Mouse (Mus musculus) lung, embryonic 15.5 days (tissue): Measurements from ENCODE around the gene Arhgap15. TPM values are rescaled to one million over a fixed set of nuclear protein-coding genes. Genes with fewer than 3 reads are reported as not detected.

ENCODE experiments used
- ATAC-seq: fragments of 200-750 bp; cut with Nextera tagmentation; 2 replicates; pipeline ENCODE4 v1.8.0; 2017; ENCODE audit warnings: moderate number of reproducible peaks, borderline replicate concordance; ENCODE audit not compliant: low FRiP score, low TSS enrichment; ENCODE audit errors: extremely low read depth
- H3K27ac ChIP-seq: fragments of 300-500 bp; sonication (generic); 2 replicates; pipeline ENCODE4 v1.5.1; 2015; ENCODE audit warnings: moderate library complexity, mild to moderate bottlenecking, inconsistent platforms
- H3K27me3 ChIP-seq: fragments of 300-500 bp; sonication (generic); 2 replicates; pipeline ENCODE4 v1.6.1; 2015; ENCODE audit warnings: inconsistent platforms
- H3K36me3 ChIP-seq: fragments of 300-500 bp; sonication (generic); 2 replicates; pipeline ENCODE4 v1.6.1; 2015; ENCODE audit warnings: inconsistent platforms
- H3K4me1 ChIP-seq: fragments of 300-500 bp; sonication (generic); 2 replicates; pipeline ENCODE4 v1.6.1; 2015; ENCODE audit warnings: inconsistent platforms
- H3K4me2 ChIP-seq: fragments of 300-500 bp; sonication (generic); 2 replicates; pipeline ENCODE4 v1.6.1; 2015; ENCODE audit warnings: inconsistent platforms, mild to moderate bottlenecking, moderate library complexity
- H3K4me3 ChIP-seq: fragments of 300-500 bp; sonication (generic); 2 replicates; pipeline ENCODE4 v1.5.1; 2015; ENCODE audit warnings: mild to moderate bottlenecking, inconsistent platforms
- H3K9ac ChIP-seq: fragments of 300-500 bp; sonication (generic); 2 replicates; pipeline ENCODE4 v1.6.1; 2015; ENCODE audit warnings: inconsistent platforms
- H3K9me3 ChIP-seq: fragments of 300-500 bp; sonication (generic); 2 replicates; pipeline ENCODE4 v1.6.1; 2016; ENCODE audit warnings: inconsistent platforms
- WGBS: fragments of 180-500 bp; shearing (Covaris S2); methylation state at CpG from one replicate; pipeline ENCODE4 v1.1.7; 2015; 5-methylcytosine and 5-hydroxymethylcytosine counted together
- polyA plus RNA-seq: library from polyadenylated mRNA; unstranded; fragments of >200 nt; fragmentation: Nextera tagmentation; extraction: Ambion mirVana; gene quantifications from 2 replicates; pipeline ENCODE4 v1.2.1, GENCODE M21; 2015

Arhgap15 gene
- polyA plus RNA-seq, 1 experiment from 2014 or later: 2.4 TPM

DNA sequence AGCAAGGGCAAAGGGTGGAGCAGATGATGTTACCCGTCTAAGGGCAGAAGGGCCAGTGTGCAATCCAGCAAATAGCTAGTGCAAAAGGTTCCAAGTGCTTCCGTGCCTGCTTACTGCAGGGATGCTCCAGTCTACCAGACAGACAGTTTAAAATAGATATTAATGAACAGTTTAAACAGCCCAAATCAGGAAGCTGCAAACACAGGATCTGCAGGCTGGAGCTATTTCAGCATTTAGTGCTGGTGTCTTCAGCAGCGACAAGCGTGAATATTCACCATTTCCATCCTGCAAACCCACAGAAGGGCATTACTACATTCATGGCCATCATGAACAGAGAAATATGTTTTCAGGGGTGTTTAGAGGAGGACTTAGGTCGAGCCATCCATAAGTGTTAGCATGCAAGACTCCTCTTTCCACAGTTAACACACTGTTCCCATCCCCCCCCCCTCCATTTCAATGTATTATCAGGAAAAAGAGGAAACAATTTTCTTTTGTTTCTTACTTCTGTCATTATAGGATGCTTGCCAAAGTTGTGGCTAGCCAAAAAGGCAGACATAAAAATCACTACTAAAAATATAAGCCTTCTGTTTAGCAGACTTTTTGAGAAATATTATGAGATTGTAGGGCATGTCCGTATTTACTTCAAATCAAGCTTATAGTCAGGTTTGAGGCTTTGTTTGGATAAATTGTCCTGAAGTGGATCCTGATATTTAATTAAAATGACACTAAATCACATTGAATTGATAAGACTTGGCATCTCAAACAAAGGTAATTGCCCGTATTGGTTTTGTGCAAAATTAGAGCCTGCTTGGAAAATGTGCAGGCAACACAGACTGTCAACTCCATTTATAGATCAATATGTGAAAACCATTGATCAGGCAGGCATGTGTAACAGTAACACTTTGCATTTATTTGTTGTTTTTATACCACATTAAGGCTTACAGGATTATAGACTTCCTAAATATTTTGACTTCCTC is 35.4 kb downstream of the Arhgap15 start:
- no peaks in the 10 kb centered on the region; the same call in none of the 2 replicates for H3K4me1 ChIP-seq
- 49% methylated on average over 7 of the region's 7 CpGs for whole genome bisulfite sequencing
- no peaks in the 10 kb centered on the region for H3K9me3 ChIP-seq
- no peak overlapping the region for H3K9ac ChIP-seq
- H3K36me3 ChIP-seq: no peaks in the 10 kb centered on the region
- H3K4me2 ChIP-seq: no peak overlapping the region
- H3K27ac ChIP-seq: peak overlapping the region; percentile 7; the same call in 1 of the 2 replicates
- H3K27me3 ChIP-seq: no peaks in the 10 kb centered on the region
- H3K4me3 ChIP-seq: no peak overlapping the region
- no peak for ATAC-seq

DNA sequence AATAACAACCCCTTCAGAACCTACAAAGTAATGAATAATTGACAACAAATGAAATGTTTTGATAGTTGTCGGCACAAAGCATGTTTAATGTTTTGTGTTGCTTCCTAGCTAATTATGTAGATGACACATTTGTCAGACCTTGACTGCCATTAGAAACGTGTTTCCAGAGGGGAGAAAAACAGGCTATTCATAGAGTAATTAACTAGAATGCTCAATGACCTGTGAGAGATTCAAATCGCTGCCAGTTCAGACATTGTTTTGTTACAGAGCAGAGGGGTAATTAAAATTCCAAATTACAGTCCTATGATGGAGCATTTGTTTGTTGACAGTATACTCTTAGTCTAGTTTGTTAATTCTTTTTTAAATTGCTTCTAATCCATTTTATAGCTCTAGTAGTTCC is 37.5 kb downstream of the Arhgap15 start:
- 39% methylated on average over 3 of the region's 3 CpGs for WGBS
- H3K36me3 ChIP-seq: no peaks in the 10 kb centered on the region
- H3K27me3 ChIP-seq: no peaks in the 10 kb centered on the region
- no peak for ATAC-seq
- H3K4me3 ChIP-seq: no peak overlapping the region
- no peak overlapping the region for H3K9ac ChIP-seq
- H3K27ac ChIP-seq: no peak overlapping the region
- H3K4me1 ChIP-seq: peaks cover 2% of the 10 kb centered on the region
- H3K4me2 ChIP-seq: no peak overlapping the region
- no peaks in the 10 kb centered on the region for H3K9me3 ChIP-seq

- Histone ChIP-seq H3K4me1 (peaks cover 8% of the 10 kb centered on the region), H3K4me2 (no peak overlapping the region), H3K27me3 (no peaks in the 10 kb centered on the region), H3K9me3 (no peaks in the 10 kb centered on the region), H3K27ac (no peak overlapping the region), H3K36me3 (no peaks in the 10 kb centered on the region), H3K4me3 (no peak overlapping the region), H3K9ac (no peak overlapping the region)
- no peak for ATAC-seq
- 40% methylated on average over 12 of the region's 12 CpGs for WGBS
These were observed 38.5 kb downstream of the Arhgap15 start for GRCm38 (mm10) chr2:43787141-43787540.

- Histone ChIP-seq H3K4me2 (no peak overlapping the region), H3K4me3 (no peak overlapping the region), H3K36me3 (no peaks in the 10 kb centered on the region), H3K27ac (no peak overlapping the region), H3K27me3 (no peaks in the 10 kb centered on the region), H3K9me3 (no peaks in the 10 kb centered on the region), H3K9ac (no peak overlapping the region), H3K4me1 (peaks cover 8% of the 10 kb centered on the region)
- no peak for ATAC-seq
- 36% methylated on average over 8 of the region's 8 CpGs for WGBS
These were observed 39.9 kb downstream of the Arhgap15 start for GRCm38 (mm10) chr2:43788484-43788883.

- Histone ChIP-seq H3K4me1 (peaks cover 8% of the 10 kb centered on the region), H3K4me2 (no peak overlapping the region), H3K9me3 (no peaks in the 10 kb centered on the region), H3K27me3 (no peaks in the 10 kb centered on the region), H3K4me3 (no peak overlapping the region), H3K9ac (no peak overlapping the region), H3K27ac (0 out of 2 replicates have a peak overlapping the region, but pooled peaks have one; percentile 0), H3K36me3 (no peaks in the 10 kb centered on the region)
- WGBS: 31% methylated on average over 6 of the region's 6 CpGs
- peak; percentile 85 for ATAC-seq
These were observed 41.5 kb downstream of the Arhgap15 start for GRCm38 (mm10) chr2:43790049-43790693.

- Histone ChIP-seq H3K4me3 (no peak overlapping the region), H3K9ac (no peak overlapping the region), H3K4me1 (peaks cover 8% of the 10 kb centered on the region), H3K27me3 (no peaks in the 10 kb centered on the region), H3K27ac (no peak overlapping the region), H3K4me2 (no peak overlapping the region), H3K9me3 (no peaks in the 10 kb centered on the region), H3K36me3 (no peaks in the 10 kb centered on the region)
- WGBS: 45% methylated on average over 6 of the region's 6 CpGs
- ATAC-seq: no peak
These were observed 43.0 kb downstream of the Arhgap15 start for GRCm38 (mm10) chr2:43791575-43791974.

GRCm38 (mm10) chr2:43793105-43793504 is 44.5 kb downstream of the Arhgap15 start:
- Histone ChIP-seq H3K36me3 (no peaks in the 10 kb centered on the region), H3K4me3 (no peak overlapping the region), H3K9me3 (no peaks in the 10 kb centered on the region), H3K9ac (no peak overlapping the region), H3K27me3 (no peaks in the 10 kb centered on the region), H3K4me2 (no peak overlapping the region), H3K27ac (no peak overlapping the region), H3K4me1 (peaks cover 8% of the 10 kb centered on the region; the same call in 1 of the 2 replicates)
- ATAC-seq: no peak
- 51% methylated on average over 3 of the region's 3 CpGs for WGBS

GRCm38 (mm10) chr2:43794700-43795099 is 46.1 kb downstream of the Arhgap15 start:
- Histone ChIP-seq H3K4me1 (peaks cover 8% of the 10 kb centered on the region; the same call in 1 of the 2 replicates), H3K4me3 (no peak overlapping the region), H3K27ac (no peak overlapping the region), H3K9me3 (no peaks in the 10 kb centered on the region), H3K4me2 (no peak overlapping the region), H3K27me3 (no peaks in the 10 kb centered on the region), H3K36me3 (no peaks in the 10 kb centered on the region), H3K9ac (no peak overlapping the region)
- no peak for ATAC-seq
- 73% methylated on average over 5 of the region's 5 CpGs for WGBS

DNA sequence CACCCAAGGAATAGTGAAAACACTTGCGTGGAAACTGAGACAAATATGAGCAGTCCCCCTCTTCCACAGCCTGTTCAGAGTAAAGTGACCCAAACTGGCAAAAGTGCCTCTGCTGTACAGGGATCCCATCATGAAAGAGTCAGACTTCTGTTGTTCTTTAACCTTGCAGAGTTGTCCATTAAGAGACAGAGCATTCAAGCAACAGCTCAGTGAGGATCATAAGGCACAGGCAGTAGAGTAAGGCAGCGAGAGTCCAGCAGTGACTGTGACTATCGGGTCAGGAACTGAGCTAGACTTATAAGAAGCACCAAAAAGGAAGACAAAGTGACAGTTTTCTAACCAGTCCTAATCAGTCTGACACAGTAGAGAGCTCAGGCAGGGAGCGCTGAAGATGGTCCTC is 47.8 kb downstream of the Arhgap15 start:
- H3K9ac ChIP-seq: no peak overlapping the region
- peaks cover 5% of the 10 kb centered on the region; the same call in 1 of the 2 replicates for H3K4me1 ChIP-seq
- ATAC-seq: no peak
- H3K9me3 ChIP-seq: no peaks in the 10 kb centered on the region
- H3K4me2 ChIP-seq: no peak overlapping the region
- no peaks in the 10 kb centered on the region for H3K36me3 ChIP-seq
- H3K27ac ChIP-seq: no peak overlapping the region
- 82% methylated on average over 4 of the region's 4 CpGs for WGBS
- H3K27me3 ChIP-seq: no peaks in the 10 kb centered on the region
- H3K4me3 ChIP-seq: no peak overlapping the region

DNA sequence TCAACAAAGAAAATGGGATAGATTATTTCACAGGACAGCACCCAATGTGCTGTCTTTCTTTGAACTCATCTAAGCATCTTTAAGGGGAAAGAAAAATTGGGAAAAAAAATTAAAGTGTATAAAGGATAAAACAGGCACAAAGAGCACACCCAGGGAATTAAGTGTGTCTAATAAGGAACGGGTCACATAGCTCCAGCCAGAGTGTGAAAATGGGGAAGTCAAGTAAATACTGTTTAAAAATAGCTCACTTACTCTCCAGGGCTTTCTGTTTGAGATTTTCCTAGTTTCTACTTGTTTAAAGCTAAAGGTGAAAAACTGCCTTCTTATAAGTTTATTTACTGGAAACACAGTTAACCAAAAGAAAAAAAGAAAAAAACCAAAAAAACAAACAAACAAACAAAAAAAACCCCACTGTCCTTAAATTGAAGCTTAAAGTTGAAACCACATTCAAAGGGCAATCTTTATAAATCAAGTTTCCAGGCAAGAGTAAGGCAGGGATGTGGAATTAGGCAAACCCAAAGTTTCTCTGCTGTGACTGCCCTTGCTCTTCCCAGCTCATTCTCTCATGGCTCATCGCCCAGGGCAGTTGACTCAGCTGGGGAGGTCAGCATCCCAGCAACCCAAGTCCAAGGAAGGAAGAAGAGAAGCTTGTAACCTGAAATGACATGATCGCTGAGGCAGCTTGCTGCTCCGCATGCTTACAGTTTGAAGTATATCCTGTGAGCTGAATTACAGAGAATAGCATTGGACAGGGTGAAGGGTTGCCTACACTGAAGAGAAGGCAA is 57.5 kb downstream of the Arhgap15 start:
- no peak for ATAC-seq
- Histone ChIP-seq H3K4me2 (no peak overlapping the region), H3K27ac (no peak overlapping the region), H3K36me3 (no peaks in the 10 kb centered on the region), H3K4me3 (no peak overlapping the region), H3K4me1 (no peaks in the 10 kb centered on the region), H3K27me3 (no peaks in the 10 kb centered on the region), H3K9me3 (no peaks in the 10 kb centered on the region), H3K9ac (no peak overlapping the region)
- WGBS: 71% methylated on average over 4 of the region's 4 CpGs

DNA sequence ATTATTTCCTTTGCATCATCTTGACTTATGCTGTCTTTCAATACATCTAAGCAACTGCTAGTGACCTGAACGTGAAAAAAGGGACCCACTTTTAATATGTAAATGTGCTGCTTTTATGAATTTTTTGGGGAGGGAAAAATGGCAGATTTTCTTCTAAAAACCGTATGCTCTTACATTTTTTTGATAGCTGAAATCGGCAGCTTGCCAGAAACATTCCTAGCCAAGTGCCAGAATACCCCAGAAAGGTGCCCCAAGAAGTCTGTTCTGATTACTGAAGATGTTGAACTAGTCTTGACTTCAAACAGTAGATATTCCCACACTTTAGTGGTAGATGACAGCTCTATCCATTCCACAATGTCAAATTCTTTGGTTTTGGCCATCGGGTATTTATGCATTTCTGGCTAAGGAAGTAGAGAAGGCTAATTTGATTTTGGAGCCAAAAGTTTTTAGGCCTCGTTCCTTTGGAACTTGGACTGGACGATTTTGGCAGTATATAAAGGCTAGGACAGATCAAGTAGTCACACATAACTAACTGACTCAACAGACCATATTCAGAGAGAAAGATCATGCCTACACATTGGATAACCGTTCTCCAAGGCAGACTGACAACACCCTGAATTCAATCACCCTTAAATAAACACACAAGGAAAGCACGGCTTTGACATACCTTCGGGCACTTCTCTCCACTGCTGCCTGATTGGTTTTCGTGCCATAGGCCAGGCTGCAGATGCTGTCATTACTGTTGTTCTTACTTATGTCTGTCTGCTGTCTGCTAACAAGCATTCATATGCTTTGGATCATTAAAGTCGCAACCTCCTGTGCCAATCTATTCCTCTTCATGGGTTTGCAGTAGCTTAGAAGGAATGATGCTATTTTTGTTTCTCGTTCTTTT is 67.5 kb downstream of the Arhgap15 start:
- Histone ChIP-seq H3K27me3 (no peaks in the 10 kb centered on the region), H3K27ac (no peak overlapping the region), H3K4me3 (no peak overlapping the region), H3K9ac (no peak overlapping the region), H3K4me2 (no peak overlapping the region), H3K4me1 (no peaks in the 10 kb centered on the region; the same call in 1 of the 2 replicates), H3K9me3 (no peaks in the 10 kb centered on the region), H3K36me3 (no peaks in the 10 kb centered on the region)
- 59% methylated on average over 12 of the region's 12 CpGs for WGBS
- no peak for ATAC-seq
